Mouse (Mus musculus) thymus, adult 18-20 months (tissue): ENCODE measurements around the gene Dcst2.
A peak's percentile ranks its signal among the peaks of the same experiment; 100 is the strongest.

Experiments
- DNase-seq, 2 experiments: peaks; one replicate each; pipeline ENCODE4 v3.0.0; 2022; ENCODE audit warnings: mixed read lengths in 2 of 2

Gene Dcst2

GRCm38 (mm10) chr3:89388901-89389740 is 27.3 kb downstream of the Dcst2 start:
- peak in 1 of 2 experiments; percentile 52 for DNase-seq

GRCm38 (mm10) chr3:89390111-89390515 is 28.3 kb downstream of the Dcst2 start:
- no peak for DNase-seq

DNA sequence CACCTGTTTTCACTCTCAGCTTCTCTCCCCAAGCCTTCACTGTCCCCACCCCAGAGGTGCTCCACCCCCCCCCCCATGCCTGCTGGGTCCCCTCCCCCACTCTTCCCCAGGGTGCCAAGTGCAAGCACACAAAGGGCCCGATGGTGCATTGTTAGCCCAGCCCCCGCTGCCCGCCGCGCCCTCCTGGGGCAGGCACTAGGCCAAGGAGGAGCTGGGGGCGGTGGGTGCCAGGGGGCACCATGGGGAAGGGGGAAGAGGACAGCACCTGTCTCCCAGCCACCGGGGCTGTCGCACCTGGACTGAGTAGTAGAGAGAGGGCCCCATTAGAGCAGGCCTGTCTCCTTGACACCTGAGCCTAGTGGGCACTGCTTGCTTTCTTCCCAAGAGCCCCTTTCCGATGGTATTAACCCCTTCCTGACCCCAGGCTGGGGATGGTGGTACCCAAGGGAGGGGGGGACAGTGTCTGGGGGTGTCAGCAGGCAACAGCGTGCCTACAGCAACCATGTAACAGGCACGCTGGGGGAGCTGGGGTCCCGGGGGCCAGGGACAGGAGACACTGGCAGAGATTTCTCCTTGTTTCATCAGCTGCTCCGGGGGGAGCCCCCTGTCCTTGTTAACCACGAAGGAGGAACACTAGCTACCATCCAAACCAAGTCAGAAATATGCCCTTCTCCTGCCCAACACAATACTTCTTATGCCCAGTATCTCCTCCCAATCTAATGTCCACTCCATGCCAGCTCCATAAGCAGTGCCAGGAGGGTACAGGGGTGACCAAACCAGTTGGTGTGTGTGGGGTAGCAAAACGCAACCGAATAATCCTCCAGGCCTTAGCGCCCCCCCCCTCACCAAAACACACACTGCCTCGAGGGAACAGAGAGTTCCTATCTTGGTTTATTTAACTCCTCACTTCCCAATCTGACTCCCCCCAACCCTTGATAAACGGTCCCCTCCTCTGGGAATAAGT is 29.2 kb downstream of the Dcst2 start:
- DNase-seq: peak in 1 of 2 experiments; percentile 42

DNA sequence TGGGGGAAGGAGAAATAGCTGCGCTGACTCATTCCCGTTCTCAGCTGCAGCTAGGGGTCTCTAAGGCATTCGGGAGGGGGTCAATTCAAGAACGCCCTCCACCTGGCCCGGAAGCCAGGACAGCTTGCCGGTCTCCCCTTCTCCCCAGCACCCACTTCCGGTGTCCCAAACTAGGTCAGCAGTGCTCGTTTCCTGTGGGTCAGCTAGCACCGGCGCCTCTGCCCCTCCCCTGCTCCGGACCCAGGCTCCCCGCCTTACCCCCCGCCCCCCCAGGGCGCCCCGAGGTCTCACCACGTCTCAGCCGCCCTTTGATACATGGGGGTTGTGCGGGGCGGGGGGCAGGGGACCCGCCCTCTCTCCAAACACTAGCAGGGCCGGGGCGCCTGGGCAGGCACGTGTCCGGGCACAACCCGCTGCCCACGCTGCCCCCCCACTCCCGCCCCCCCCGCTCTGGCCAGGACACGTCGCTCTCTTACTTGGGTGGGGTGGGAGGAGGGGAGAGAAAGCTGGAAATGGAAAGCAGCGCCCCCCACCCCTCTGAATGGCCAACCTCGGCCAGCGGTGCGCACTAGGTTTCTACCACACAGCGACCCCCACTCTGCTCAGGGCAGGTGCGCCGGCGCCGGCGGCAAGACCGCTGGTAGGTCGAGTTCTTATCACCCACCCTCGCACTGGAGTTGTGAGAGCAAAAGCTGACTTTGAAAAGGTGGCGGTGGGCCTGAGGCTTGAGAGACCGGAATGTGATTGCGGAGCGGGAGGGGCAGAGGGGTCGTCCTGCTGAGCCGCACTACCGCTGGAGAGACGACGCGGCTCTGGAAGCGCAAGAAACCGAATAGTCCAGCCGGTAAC is 30.1 kb downstream of the Dcst2 start:
- DNase-seq: peak in 1 of 2 experiments; percentile 42

DNA sequence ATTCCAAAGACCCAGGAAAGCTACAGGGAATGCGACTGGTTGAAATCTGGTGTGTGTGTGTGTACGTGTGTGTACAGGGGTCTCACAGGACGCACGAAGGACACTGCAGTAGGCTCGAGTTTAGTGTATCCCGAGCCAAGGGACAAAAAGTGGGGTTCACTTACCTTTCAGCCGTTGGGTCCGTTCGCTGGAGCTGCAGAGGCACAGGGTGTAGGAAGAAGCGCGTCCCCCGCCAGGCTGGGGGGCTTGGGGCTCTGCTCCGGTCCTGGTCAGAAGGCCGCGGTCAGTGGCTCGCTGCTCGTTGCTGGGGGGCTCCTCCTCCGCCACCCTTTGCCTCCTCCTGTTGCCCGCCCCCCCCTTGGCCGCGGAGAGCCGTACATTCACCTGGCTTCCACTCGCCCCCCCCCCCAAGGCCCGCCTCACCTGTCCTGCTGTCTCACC is 31.1 kb downstream of the Dcst2 start:
- no peak for DNase-seq

DNA sequence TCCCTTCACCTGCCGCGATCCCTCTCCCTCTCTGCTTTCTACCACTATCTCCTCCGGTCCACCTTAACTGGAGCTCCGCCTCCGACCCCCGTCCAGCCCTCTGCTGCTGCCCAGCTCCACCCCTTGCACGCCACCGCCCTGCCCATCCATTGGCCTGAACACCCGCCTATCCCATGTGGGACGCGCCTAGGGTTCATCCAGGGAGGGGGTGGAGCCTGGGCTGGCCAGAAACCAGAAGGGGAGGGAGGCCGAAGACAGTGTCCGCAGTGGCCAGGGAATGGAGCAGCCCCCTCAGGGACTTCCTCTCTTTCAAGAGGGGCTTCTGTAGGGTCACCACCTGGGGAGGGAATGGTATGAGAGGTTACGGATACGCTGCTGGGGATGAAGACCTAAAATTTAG is 31.8 kb downstream of the Dcst2 start:
- DNase-seq: peak; percentile 75 to 82

- peak in 1 of 2 experiments; percentile 48 for DNase-seq
Measured at GRCm38 (mm10) chr3:89394006-89394893, 32.5 kb downstream of the Dcst2 start, which contains the start of gene Zbtb7b. Zbtb7b (minus strand) TSS chr3:89394776.

DNA sequence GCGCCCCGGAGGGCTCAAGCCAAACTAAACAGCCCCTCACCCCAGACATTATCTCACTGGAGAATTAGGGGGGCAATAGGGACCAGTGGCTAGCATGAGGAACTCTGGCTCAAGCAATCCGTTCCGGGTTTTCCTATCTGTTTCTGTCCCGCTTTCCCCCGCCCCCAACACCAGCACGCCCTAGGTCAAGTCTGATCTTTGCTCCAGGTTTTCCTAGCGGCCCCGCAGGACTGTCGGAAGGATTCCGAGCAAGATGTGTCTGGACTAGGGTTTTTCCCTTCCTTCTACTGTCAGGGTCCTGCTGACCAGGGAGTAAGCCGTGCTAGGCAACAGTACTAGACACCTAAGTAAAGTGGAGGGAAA is 33.1 kb downstream of the Dcst2 start:
- no peak for DNase-seq

GRCm38 (mm10) chr3:89395419-89395805 is 33.6 kb downstream of the Dcst2 start:
- DNase-seq: no peak

- peak; percentile 71 to 81 for DNase-seq
Measured at GRCm38 (mm10) chr3:89395806-89396653, 34.3 kb downstream of the Dcst2 start.

DNA sequence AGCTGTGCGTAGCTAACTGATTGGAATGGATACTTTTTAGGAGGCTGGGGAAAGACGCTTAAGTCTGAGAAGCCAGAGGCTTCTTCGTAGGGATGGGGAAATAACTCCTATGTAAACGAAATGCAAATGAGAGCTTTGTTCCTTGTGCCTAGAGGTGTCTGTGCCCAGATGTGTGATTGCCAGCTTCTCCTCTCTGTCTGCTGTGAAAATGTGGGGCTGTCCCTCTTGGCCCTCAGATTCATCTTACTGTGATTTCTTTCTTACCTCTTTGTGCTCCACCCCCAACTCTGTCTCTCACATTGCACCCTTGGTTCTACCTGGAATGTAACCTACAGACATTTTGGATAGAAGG is 34.9 kb downstream of the Dcst2 start:
- DNase-seq: no peak

- DNase-seq: no peak
Measured at GRCm38 (mm10) chr3:89401329-89401728, 39.6 kb downstream of the Dcst2 start.

GRCm38 (mm10) chr3:89402693-89403092 is 40.9 kb downstream of the Dcst2 start, which contains the start of gene Lenep:
Lenep (minus strand) TSS chr3:89402793.
- DNase-seq: no peak

DNA sequence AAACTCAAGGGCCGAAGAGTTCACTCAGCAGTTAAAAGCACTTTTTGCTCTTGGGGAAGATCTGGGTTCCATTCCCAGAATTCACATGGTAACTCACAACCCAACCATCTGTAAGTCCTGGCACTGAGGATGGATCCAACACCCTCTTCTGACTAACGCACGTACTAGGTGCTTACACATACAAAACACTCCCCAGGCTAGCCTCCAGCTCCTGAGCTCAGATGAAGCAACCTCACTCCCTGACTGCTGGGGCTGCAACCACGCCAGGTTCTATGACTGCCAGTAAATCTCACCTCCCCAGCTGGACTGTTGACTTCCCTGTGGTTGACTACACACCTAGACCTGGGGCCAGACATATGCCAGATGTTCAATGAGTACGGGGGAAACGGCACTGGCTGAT is 45.1 kb downstream of the Dcst2 start:
- no peak for DNase-seq

DNA sequence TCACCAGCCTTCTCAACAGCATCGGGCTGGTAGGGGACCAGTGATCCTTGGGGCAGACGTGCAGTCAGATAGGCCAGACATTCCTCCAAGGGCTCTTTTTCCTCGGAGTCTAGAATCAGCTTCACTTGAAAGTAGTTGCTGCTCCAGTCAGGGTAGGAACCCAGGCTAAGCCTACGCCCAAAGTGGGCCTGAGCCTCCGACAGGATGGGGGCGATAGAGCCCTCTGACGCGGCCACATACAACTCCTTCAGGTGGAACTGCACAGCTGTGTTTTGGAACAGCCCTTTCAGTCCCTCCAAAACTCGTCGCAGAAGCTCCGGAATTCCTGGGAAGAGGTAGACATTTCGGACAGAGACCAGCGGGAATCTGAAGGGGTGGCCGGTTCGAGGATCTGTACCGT is 46.7 kb downstream of the Dcst2 start:
- DNase-seq: no peak

DNA sequence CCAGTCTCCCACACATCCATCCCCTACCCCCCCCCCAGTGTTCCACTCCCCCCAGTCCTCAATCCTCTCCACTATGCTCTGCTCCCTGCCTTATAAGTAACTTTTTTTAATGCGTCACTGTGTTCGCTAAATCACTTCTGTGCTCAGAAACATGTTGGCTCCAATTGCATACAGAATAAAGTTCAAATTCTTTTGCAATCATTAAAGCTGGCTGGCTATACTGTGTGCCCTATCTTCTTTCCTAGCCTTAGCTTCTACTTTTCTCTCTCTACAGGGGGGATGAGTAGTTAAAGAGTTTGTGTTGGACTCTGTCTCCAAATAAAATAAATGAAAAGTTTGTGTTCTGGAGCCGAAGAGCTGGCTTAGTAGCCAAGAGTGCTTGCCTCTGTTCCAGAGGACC is 47.9 kb downstream of the Dcst2 start:
- DNase-seq: no peak

- no peak for DNase-seq
Measured at GRCm38 (mm10) chr3:89410864-89411263, 49.1 kb downstream of the Dcst2 start.

DNA sequence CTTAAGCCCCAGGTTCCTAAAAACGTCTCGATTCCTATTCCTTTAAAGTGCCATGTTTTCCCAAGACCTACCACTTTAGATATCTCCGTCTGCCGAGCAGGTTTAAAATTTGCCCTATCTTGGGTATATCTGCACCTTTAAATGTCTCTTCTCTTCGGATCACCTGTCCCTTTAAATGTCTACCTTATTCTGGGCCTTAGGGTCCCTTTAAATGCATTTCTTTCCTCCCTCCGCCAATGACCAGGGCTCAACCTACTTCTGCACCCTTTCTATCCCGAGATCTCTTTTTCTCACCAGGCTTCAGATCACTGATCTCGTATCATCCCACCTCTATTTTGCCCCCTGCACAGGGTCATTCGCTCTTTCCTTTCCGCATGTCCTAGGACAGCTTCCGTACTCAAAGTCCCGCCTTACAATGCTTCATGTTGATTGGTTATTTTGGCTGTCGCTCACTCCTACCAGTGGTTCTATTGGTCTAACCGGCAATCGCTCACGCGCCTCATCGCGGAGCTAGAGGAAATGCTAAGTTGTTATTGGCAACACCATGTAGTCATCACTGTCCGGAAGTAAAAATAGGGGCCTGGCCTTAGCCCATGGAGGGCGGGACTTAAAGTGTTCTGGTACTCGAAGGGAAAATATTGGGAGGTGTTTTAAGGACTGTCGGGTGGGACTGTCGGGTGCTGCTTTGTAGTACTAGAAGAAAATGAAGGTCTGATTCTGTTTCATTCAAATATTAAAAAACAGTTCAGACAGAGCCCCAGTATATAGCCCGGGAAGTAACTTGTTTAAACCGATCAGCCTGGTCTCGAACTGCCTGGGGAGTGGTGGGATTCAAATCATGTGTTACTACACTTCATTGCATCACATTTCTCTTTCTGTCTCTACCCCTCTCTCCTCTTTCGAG is 50.0 kb downstream of the Dcst2 start, which contains the start of gene Flad1:
Flad1 (minus strand) TSS at position 381 of the 904 bp plus-strand sequence.
- DNase-seq: peak; percentile 92 to 99

DNA sequence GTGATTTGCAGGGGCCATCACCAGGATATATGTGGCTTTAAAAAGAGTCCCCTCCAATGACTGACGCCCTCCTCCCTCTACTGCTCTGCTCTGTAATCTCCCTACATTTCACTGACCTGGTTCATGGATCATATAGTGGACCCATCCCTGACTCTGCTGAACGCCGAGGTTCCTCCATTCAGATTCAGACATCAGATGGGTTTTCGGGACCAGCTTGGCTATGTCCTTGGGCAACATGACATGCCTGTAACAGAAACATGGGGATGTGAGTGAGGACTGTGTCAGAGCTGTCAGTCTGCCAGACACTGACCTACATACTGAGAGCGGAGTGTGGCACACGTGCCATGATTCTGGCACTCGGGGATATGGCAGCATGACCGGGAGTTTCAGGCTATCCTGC is 54.4 kb downstream of the Dcst2 start:
- no peak for DNase-seq
